In the genomic region with DNA sequence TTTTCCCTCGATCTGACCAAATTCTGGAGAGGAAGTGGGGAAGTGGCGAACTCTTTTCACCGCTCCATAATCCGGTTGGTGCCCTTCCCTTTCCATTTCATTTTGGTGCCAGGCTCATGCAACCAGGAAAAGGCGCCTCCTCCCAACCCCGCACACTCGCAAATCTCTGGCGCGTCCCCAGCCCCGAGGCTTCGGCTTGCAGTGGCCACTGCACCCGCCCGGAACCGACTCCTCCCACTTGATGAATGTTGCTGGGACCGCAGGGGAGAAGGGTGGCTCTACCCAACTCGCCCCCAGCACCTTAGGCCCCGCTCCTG, we compare ENCODE assay signal across 8 mouse cellular contexts. TPM values are rescaled to one million over a fixed set of nuclear protein-coding genes. Genes with fewer than 3 reads are reported as not detected.
A peak's percentile ranks its signal among the peaks of the same experiment; 100 is the strongest.
DNase-seq lines count a peak whose midpoint lies in the region; ATAC-seq and TF ChIP-seq lines count a peak whose summit lies in the region.

No protein-coding gene starts in this region.

- no peak for TF ChIP-seq CTCF in layer of hippocampus, adult 2 months (conservative IDR thresholded peaks at IDR 0.05)

- no peaks in the 10 kb centered on the region for H3K27me3 ChIP-seq in embryonic facial prominence, embryonic 11.5 days (ENCODE audit: control insufficient read depth, insufficient read depth, low read length)
- H3K27me3 ChIP-seq in hindbrain, embryonic 16.5 days (replicated peaks; ENCODE audit: control insufficient read depth, insufficient read depth, low read length) = no peaks in the 10 kb centered on the region
- no peaks in the 10 kb centered on the region for H3K27me3 ChIP-seq in myocyte (ENCODE audit: control insufficient read depth, insufficient read depth, insufficient read length)

- H3K9ac ChIP-seq in embryonic facial prominence, embryonic 11.5 days (replicated peaks; ENCODE audit: low read length) = peak overlapping the region; percentile 92
- H3K9ac ChIP-seq in hindbrain, embryonic 16.5 days (ENCODE audit: low read depth, low read length) = peak overlapping the region; percentile 71

- ATAC-seq in embryonic facial prominence, embryonic 11.5 days (replicated peaks; ENCODE audit: insufficient number of reproducible peaks, low FRiP score, low TSS enrichment, low read depth) = no peak
- ATAC-seq in hindbrain, embryonic 16.5 days = no peak; the same call in 1 of the 2 replicates

- TF ChIP-seq POLR2A in myocyte (IDR thresholded peaks at IDR 0.05; ENCODE audit: insufficient read length, low read depth) = no peak

- H3K36me3 ChIP-seq in embryonic facial prominence, embryonic 11.5 days (replicated peaks; ENCODE audit: control insufficient read depth, insufficient read depth, low read depth, low read length) = no peaks in the 10 kb centered on the region
- no peaks in the 10 kb centered on the region for H3K36me3 ChIP-seq in hindbrain, embryonic 16.5 days (ENCODE audit: control insufficient read depth, insufficient read depth, low read length)
- no peaks in the 10 kb centered on the region for H3K36me3 ChIP-seq in myocyte (ENCODE audit: control insufficient read depth, insufficient read depth)

- 0% methylated on average over 17 of the region's 17 CpGs for WGBS in embryonic facial prominence, embryonic 11.5 days
- 1% methylated on average over 15 of the region's 17 CpGs for WGBS in hindbrain, embryonic 16.5 days

- H3K4me1 ChIP-seq in embryonic facial prominence, embryonic 11.5 days (ENCODE audit: control insufficient read depth, insufficient read depth, low read length) = no peaks in the 10 kb centered on the region
- H3K4me1 ChIP-seq in hindbrain, embryonic 16.5 days (ENCODE audit: control insufficient read depth, insufficient read depth, low read depth, low read length) = peaks cover 17% of the 10 kb centered on the region

- peak overlapping the region; percentile 99 for H3K4me3 ChIP-seq in layer of hippocampus, adult 2 months
- peak overlapping the region; percentile 76 for H3K4me3 ChIP-seq in embryonic facial prominence, embryonic 11.5 days (ENCODE audit: low read depth, low read length)
- H3K4me3 ChIP-seq in hindbrain, embryonic 16.5 days (ENCODE audit: low read length) = peak overlapping the region; percentile 93
- peak overlapping the region; percentile 90 for H3K4me3 ChIP-seq in myocyte

- peaks cover 55% of the 10 kb centered on the region for H3K79me2 ChIP-seq in myocyte (ENCODE audit: control insufficient read depth, insufficient read depth)

- DNase-seq in layer of hippocampus, adult 2 months (ENCODE audit: low spot score in 2 of 2) = no peak
- no peak for DNase-seq in layer of hippocampus, adult 11-12 months (ENCODE audit: low spot score)
- no peak for DNase-seq in embryonic facial prominence, embryonic 11.5 days (ENCODE audit: low spot score)
- DNase-seq in adrenal gland, adult 18-20 months (ENCODE audit: low spot score in 2 of 2) = no peak
- no peak for DNase-seq in ovary, postnatal 14 days (ENCODE audit: low spot score)
- no peak for DNase-seq in T-cell, adult 2 months (ENCODE audit: low spot score)

- peak overlapping the region; percentile 77 for H3K4me2 ChIP-seq in embryonic facial prominence, embryonic 11.5 days (ENCODE audit: low read depth, low read length)
- peak overlapping the region; percentile 94 for H3K4me2 ChIP-seq in hindbrain, embryonic 16.5 days (ENCODE audit: low read length)
- peak overlapping the region; percentile 92 for H3K4me2 ChIP-seq in myocyte (ENCODE audit: low read depth)

- H3K27ac ChIP-seq in layer of hippocampus, adult 2 months = peak overlapping the region; percentile 94
- H3K27ac ChIP-seq in embryonic facial prominence, embryonic 11.5 days (replicated peaks; ENCODE audit: low read depth, low read length) = no peak overlapping the region
- H3K27ac ChIP-seq in hindbrain, embryonic 16.5 days (ENCODE audit: low read depth, low read length) = peak overlapping the region; percentile 97

- H3ac ChIP-seq in myocyte (ENCODE audit: control insufficient read depth, insufficient read length) = peak overlapping the region; percentile 40

- no peaks in the 10 kb centered on the region for H3K9me3 ChIP-seq in embryonic facial prominence, embryonic 11.5 days (replicated peaks; ENCODE audit: control insufficient read depth, low read length)
- H3K9me3 ChIP-seq in hindbrain, embryonic 16.5 days (ENCODE audit: control insufficient read depth, low read length) = no peaks in the 10 kb centered on the region; the same call in 1 of the 2 replicates

TF ChIP-seq in myocyte, 11 proteins besides CTCF, POLR2A, EP300 and RAD21:
- TF ChIP-seq E2F4 (IDR thresholded peaks at IDR 0.05; ENCODE audit: insufficient read depth) = no peak
- no peak for TF ChIP-seq CEBPB (IDR thresholded peaks at IDR 0.05; ENCODE audit: insufficient read depth, poor library complexity, severe bottlenecking)
- no peak for TF ChIP-seq MAX (IDR thresholded peaks at IDR 0.05; ENCODE audit: low read depth)
- TF ChIP-seq MYOD1 (IDR thresholded peaks at IDR 0.05; ENCODE audit: control insufficient read depth in 1 of 3, insufficient read length in 2 of 3, low read depth in 2 of 3) = no peak
- TF ChIP-seq REST (IDR thresholded peaks at IDR 0.05; ENCODE audit: insufficient read depth, insufficient read length) = no peak
- TF ChIP-seq USF1 (IDR thresholded peaks at IDR 0.05; ENCODE audit: low read depth) = no peak
- TF ChIP-seq MYOG (IDR thresholded peaks at IDR 0.05; ENCODE audit: control insufficient read depth in 1 of 3, insufficient read depth in 1 of 3, insufficient read length in 2 of 3, low read depth in 2 of 3) = no peak
- TF ChIP-seq SRF (IDR thresholded peaks at IDR 0.05; ENCODE audit: control insufficient read depth, insufficient read length, low read depth) = no peak
- no peak for TF ChIP-seq POLR2AphosphoS2 (IDR thresholded peaks at IDR 0.05; ENCODE audit: insufficient read length, low read depth)
- no peak for TF ChIP-seq TCF3 (IDR thresholded peaks at IDR 0.05; ENCODE audit: insufficient read length, low read depth)
- TF ChIP-seq TCF12 (IDR thresholded peaks at IDR 0.05; ENCODE audit: insufficient read depth, poor library complexity, severe bottlenecking) = no peak

RNA-seq across cellular contexts. Expression of gene Gm21992, which starts 0.7 kb away (rescaled TPM):
- 10 to 100 TPM; 26.6 to 27.2 TPM for total RNA-seq in layer of hippocampus, adult 2 months (2021)
- 18.4 and 25.8 TPM in 2 replicates for polyA plus RNA-seq in embryonic facial prominence, embryonic 11.5 days (2014; fragmentation: Nextera tagmentation; extraction: Ambion mirVana)
- polyA plus RNA-seq in hindbrain, embryonic 16.5 days (2015; fragmentation: Nextera tagmentation; extraction: Ambion mirVana) = 21.3 and 24.2 TPM in 2 replicates
- 8.1 TPM for polyA plus RNA-seq in myocyte (2012; fragmentation: generic; extraction: Trizol)
- total RNA-seq in adrenal gland, adult 18-20 months (2021) = 10 to 100 TPM; 28.1 to 30.6 TPM

RNA-seq across cellular contexts. Expression of gene Rbm14, which starts 0.7 kb away (rescaled TPM):
- 10 to 100 TPM; 59.5 to 65.9 TPM for total RNA-seq in layer of hippocampus, adult 2 months (2021)
- 110 and 111 TPM in 2 replicates for polyA plus RNA-seq in embryonic facial prominence, embryonic 11.5 days (2014; fragmentation: Nextera tagmentation; extraction: Ambion mirVana)
- polyA plus RNA-seq in hindbrain, embryonic 16.5 days (2015; fragmentation: Nextera tagmentation; extraction: Ambion mirVana) = 59.5 and 65.0 TPM in 2 replicates
- polyA plus RNA-seq in myocyte (2012; fragmentation: generic; extraction: Trizol) = 46.8 TPM
- total RNA-seq in adrenal gland, adult 18-20 months (2021) = 10 to 100 TPM; 46.1 to 59.0 TPM

RNA-seq across cellular contexts. Expression of gene Rbm4, which starts 17.0 kb away (rescaled TPM):
- 10 to 100 TPM; 76.1 to 95.4 TPM for total RNA-seq in layer of hippocampus, adult 2 months (2021)
- polyA plus RNA-seq in embryonic facial prominence, embryonic 11.5 days (2014; fragmentation: Nextera tagmentation; extraction: Ambion mirVana) = 92.9 and 109 TPM in 2 replicates
- 67.2 and 73.6 TPM in 2 replicates for polyA plus RNA-seq in hindbrain, embryonic 16.5 days (2015; fragmentation: Nextera tagmentation; extraction: Ambion mirVana)
- 66.4 TPM for polyA plus RNA-seq in myocyte (2012; fragmentation: generic; extraction: Trizol)
- 10 to 100 TPM; 64.1 to 66.8 TPM for total RNA-seq in adrenal gland, adult 18-20 months (2021)

RNA-seq across cellular contexts. Expression of gene Ccs, which starts 28.4 kb away (rescaled TPM):
- total RNA-seq in layer of hippocampus, adult 2 months (2021) = 10 to 100 TPM; 33.9 to 38.8 TPM
- 44.9 and 45.8 TPM in 2 replicates for polyA plus RNA-seq in embryonic facial prominence, embryonic 11.5 days (2014; fragmentation: Nextera tagmentation; extraction: Ambion mirVana)
- polyA plus RNA-seq in hindbrain, embryonic 16.5 days (2015; fragmentation: Nextera tagmentation; extraction: Ambion mirVana) = 38.4 and 43.0 TPM in 2 replicates
- polyA plus RNA-seq in myocyte (2012; fragmentation: generic; extraction: Trizol) = 40.4 TPM
- 100 to 1,000 TPM in 1 of 2 experiments, 10 to 100 TPM in 1; 94.4 to 109 TPM for total RNA-seq in adrenal gland, adult 18-20 months (2021)

RNA-seq across cellular contexts. Expression of gene Ccdc87, which starts 28.5 kb away (rescaled TPM):
- 1 to 10 TPM; 1.7 to 2.2 TPM for total RNA-seq in layer of hippocampus, adult 2 months (2021)
- polyA plus RNA-seq in embryonic facial prominence, embryonic 11.5 days (2014; fragmentation: Nextera tagmentation; extraction: Ambion mirVana) = not detected in 2 replicates
- polyA plus RNA-seq in hindbrain, embryonic 16.5 days (2015; fragmentation: Nextera tagmentation; extraction: Ambion mirVana) = 0.57 and 0.74 TPM in 2 replicates
- polyA plus RNA-seq in myocyte (2012; fragmentation: generic; extraction: Trizol) = 0.04 TPM
- total RNA-seq in adrenal gland, adult 18-20 months (2021) = under 1 TPM in 1 of 2 experiments, not detected in 1; 0.13 TPM
